Mouse (Mus musculus) cerebellum, adult 8-10 months (tissue): ENCODE data around the gene Tmem135.
A peak's percentile ranks its signal among the peaks of the same experiment; 100 is the strongest.

Source experiments
- DNase-seq: peaks from one replicate; pipeline ENCODE4 v3.0.0; 2022

Gene Tmem135

GRCm38 (mm10) chr7:89417707-89418106 is 13.7 kb upstream of the Tmem135 start:
- DNase-seq: no peak

DNA sequence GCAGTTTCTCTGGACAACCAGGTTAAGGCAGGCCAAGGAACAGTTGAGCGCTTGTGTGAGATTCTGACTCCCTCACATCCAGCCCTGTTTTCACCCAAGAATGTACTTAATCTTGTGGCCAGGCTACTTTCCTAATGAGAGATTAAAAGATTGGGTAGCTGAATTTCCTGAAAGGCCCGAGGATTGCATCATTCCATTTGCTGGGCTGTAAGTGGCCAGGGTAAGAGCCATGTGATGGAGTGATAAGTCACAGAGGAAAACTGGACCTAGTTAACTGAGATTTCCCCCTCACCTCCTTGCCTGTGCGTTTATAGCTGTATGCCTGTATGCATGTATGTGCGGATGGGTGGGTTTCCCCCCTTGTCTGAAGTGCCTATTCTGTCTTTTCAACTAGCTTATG is 12.0 kb upstream of the Tmem135 start:
- no peak for DNase-seq

GRCm38 (mm10) chr7:89412094-89412493 is 8.1 kb upstream of the Tmem135 start:
- DNase-seq: no peak

DNA sequence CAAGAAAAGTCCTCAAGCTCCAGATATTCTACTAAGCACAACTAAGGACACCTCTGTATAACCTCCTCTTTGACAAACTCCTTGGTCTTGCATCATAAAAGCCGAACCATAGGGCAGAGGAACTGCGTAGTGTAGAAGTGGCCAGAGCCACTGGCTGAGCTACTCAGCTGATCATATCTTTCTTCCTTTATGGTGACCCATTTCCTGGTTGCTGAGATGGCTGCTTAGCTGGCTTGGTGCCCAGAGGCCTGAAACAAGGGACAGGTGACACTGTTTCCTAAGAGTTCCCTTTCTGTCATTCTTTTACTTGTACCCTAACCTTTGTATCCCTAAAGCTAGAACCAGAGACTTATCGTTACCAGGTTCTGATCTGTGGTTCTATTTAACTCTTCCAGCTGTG is 7.3 kb upstream of the Tmem135 start:
- DNase-seq: no peak

- no peak for DNase-seq
Measured at GRCm38 (mm10) chr7:89410294-89410693, 6.3 kb upstream of the Tmem135 start.

DNA sequence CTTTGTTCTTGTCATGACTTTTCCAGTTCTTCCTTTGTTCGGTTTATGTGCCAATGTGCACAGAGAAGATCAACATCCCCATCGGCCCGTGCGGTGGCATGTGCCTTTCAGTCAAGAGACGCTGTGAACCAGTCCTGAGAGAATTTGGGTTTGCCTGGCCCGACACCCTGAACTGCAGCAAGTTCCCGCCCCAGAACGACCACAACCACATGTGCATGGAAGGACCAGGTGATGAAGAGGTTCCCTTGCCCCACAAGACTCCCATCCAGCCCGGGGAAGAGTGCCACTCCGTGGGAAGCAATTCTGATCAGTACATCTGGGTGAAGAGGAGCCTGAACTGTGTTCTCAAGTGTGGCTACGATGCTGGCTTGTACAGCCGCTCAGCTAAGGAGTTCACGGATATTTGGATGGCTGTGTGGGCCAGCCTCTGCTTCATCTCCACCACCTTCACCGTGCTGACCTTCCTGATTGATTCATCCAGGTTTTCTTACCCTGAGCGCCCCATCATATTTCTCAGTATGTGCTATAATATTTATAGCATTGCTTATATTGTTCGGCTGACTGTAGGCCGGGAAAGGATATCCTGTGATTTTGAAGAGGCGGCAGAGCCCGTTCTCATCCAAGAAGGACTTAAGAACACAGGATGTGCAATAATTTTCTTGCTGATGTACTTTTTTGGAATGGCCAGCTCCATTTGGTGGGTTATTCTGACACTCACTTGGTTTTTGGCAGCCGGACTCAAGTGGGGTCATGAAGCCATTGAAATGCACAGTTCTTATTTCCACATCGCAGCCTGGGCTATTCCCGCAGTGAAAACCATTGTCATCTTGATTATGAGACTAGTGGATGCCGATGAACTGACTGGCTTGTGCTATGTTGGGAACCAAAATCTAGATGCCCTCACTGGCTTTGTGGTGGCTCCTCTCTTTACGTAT is 3.3 kb upstream of the Tmem135 start:
- no peak for DNase-seq

DNA sequence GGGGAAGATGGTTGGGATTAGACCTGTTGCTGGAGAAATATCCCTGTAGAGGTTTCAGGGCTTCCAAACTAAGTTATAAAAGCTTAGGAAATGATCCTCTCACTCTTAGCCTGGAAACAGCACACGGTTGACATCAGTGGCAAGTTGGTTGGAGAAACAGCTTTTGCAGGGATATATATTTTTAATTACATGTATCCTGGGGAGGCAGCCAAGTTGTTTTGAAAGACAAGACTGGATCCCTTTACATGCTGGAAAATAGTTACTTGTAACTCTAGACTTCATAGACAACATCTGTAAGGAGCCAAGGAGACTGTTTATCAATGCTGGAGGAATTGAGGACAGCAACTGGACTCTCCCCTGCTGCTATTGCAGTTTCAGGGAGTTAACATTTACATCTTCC is 2.0 kb upstream of the Tmem135 start:
- no peak for DNase-seq

DNA sequence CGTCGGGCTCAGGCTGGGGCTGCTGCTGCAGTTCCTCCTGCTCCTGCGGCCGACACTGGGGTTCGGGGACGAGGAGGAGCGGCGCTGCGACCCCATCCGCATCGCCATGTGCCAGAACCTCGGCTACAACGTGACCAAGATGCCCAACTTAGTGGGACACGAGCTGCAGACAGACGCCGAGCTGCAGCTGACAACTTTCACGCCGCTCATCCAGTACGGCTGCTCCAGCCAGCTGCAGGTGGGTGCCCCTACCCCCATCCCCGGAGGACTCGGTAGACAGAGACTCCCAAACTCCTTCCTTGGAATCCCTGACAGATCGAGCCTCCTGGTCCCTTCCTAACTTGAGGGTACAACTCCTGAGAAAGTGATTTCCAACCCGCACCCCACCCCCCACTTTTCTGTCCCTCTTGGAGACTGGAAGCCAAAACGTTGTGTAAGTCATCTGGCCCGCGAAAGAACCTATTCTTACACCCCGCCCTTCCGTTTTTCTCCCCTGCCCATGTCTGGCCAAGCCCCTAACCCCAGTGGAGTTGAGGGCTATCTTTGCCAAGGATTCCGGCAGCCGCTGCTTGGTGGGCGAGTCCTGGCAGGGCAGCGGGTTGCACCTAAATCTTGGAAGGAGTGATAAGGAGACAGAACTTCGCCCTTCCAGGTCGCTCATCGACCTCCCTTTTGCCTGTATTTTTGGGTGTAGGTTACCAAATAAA is 865 bp upstream of the Tmem135 start:
- peak; percentile 30 for DNase-seq

DNA sequence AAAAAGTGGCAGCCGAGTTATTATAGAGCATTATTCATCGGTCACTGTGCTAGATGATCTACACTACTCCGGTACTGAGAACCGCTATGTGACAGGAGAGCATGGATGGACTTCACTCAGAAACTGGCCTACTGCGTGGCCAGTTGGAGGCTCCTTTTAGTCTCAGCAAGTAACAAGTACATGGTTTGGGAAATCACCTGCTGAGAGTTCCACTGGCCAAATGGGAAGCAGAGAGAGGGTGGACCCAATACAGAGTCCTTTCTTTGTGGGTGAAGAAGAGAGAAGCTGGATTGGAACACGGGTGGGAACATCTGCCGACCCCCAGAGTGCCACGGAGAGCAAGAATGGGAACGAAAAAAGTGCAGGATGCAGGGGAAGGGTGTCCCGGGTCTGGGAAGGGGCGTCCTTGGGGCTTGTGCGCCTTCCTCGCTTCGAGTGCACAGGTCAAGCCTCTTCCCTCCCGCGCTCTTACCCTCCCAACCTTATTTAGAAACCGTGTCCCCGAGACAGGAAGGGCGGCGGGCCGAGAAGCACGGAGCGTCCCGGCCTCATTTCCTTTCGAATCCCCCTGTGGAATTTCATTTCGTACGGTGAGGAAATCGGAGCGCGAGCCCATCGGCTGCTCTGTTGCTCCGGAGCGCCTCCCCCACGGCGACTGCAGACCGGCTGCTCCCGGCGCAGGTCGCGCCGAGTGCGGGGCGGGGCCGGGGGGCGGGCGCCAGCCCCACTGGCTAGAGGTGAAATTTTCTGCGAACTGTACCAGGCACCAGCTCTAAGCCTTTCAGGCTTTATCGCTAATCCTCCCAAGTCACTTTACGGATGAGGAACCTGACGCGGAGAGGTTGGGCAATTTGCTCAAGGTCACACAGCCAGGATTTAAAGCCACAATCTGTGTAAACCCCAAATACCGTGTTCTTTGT is 709 bp downstream of the Tmem135 start:
- peak; percentile 73 for DNase-seq

DNA sequence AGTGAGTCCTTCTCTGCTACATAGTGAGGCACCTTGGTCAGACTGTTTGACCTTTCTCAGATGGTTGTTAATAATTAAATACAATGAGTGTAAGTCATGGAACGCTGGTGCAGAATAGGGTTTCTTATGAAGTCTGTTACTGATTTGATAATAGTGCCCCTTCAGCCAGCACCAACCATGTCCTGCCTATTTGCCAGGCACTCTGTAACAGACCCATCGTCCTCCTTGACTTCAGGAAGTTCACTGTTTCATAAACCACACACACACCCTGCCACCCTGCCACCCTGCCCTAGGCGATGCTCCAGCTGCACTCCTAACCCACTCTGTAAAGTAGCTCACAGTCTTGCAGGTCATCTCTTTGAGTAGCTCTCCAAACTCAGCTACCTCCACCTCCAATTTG is 2.1 kb downstream of the Tmem135 start:
- DNase-seq: no peak

DNA sequence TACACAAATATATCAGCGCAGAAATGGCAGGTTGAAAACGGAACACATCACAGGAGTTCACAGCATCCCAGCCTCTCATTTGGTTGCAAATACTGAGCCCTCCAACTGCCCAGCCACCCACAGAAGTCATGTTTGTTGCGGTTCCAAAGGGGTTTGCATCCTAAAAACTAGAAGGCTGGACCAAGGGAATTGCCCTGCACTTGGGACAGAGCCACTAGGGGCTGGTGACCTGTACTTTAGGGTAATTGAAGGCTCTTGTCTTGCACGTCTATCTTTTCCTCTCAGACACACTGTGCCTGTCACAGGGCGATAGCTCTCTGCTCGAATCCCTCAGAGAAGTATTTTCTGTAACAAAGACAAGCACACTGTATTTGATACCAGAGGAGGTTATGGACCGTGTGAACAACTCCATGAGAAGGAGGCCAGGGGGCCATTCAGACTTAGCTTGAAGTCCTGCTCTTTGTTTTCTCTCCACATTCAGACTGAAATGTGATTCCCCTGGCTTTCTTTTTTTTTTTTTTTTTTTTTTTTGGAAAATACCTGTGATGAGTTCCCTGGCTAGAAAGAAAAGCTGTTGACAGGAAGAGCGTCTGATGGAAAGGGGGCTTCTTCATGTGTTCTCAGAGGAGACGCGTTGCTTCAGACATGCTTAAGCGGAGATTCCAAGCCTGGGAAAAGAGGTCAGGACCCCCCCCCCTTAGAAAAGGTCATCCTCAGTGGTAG is 2.7 kb downstream of the Tmem135 start:
- DNase-seq: no peak

DNA sequence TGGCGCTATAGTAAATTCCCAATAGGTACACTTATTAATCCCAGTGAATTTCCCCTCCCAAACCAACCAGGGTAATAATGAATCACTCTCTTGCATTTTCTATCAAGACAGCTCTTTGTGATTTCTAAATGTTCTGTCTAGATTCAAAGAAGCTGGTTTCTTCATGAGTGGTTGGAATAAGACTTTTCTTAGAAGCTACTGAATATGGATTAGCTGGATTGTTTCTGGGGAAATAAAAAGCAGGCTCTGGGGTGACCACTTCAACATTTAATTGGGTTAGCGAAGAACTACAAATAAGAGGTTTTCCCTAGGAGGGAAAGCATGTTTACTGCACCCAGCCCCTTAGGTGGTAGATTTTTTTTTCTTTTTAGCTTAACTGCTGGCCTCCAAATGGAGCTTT is 3.3 kb downstream of the Tmem135 start:
- no peak for DNase-seq

DNA sequence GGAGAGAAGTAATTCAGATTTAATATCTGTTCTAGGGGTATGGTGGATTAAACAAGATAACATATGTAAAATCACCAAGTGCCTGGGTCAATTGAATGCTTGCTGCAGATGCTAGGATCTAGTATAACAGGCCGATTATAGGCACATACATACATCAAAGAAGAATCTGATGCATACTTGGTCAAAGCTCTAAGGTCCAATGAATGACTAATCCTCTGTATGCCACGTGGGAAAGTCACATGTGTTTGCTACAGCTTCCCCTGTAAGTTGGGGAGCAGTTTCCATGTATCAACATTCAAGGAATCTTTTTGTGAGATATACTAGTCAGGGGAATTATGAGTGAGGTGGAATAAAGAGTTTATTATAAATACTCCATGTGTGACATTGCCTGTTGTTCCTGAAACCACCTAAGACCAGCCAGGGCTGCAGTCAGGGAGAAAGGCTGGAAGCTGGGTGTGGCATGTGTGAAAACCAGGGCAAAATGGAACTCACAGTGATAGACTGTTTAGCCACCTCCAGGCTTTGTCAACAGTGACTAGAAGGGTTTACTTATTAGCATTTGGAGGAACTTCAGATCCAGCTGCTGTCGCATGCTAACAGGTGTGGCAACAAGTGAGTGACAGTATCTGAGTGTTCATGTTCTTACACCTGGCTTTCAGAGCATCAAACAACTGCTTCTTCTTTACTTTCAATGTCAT is 6.0 kb downstream of the Tmem135 start:
- DNase-seq: no peak

DNA sequence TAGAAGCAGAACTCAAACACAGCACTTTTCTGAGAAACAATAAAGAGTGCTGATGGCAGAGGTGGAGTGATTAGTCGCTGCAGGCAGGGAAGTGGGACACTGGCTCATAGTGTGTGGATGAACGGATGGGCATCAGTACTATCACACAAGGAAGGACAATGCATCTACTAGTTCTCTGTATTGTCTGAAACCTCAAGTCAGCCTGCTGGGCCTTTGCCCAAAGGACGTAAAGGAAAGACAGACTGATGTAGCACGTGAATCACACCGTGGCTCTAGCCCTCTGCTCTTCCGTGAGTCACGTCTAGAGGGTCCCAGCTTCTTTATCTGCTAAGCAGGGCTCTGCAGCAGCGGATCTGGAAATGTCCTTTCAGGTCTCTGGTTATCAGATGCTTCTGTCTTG is 7.6 kb downstream of the Tmem135 start:
- DNase-seq: no peak

GRCm38 (mm10) chr7:89395399-89395798 is 8.6 kb downstream of the Tmem135 start:
- DNase-seq: no peak

GRCm38 (mm10) chr7:89392825-89393224 is 11.2 kb downstream of the Tmem135 start:
- DNase-seq: no peak

- DNase-seq: no peak
Measured at GRCm38 (mm10) chr7:89392388-89392787, 11.6 kb downstream of the Tmem135 start.

- DNase-seq: no peak
Measured at GRCm38 (mm10) chr7:89391831-89392230, 12.2 kb downstream of the Tmem135 start.

DNA sequence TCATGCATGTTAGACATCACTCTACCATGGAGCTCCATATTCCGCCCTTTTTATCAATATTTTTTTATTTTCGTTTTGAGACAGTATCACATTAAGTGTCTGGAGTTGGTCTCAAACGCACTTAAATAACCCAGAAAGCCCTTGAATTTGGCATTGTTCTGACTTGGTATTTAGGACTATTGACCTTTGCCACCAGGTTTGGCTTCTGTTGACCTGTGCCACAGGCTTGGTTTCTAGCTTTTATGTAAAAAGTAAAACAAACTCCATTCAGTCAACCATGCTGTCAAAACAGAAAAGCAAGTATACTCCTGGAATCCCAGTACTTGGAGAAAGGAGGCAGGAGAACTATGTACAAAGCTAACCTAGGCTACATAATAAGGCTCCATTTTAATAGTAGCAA is 12.7 kb downstream of the Tmem135 start:
- DNase-seq: no peak

GRCm38 (mm10) chr7:89390660-89391059 is 13.4 kb downstream of the Tmem135 start:
- DNase-seq: no peak

GRCm38 (mm10) chr7:89388981-89389380 is 15.0 kb downstream of the Tmem135 start:
- DNase-seq: no peak

DNA sequence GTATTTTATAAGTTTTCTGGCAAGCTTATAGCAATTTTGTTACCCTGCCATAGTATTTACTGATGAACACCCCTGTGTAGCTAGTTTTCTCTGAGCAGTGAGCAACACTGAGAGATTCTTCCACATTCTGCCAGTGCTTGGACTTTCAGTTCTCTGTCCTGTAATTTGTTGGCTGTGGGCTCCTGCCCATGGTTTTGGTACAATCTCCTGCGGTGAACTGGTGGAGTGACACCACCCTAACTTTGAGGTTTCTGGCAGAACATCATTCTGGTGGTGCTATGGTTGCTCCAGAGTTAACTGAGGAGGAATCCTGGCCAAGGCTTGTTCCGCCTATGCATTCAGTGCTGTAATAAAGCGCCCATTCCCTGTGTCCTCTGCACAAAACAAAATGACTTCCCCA is 21.1 kb downstream of the Tmem135 start:
- DNase-seq: no peak
